Mouse (Mus musculus): ENCODE data around the gene Gstm2. TPM values are rescaled to one million over a fixed set of nuclear protein-coding genes. Genes with fewer than 3 reads are reported as not detected.
"Not testable (repeated sequence)": the region's sequence is repeated elsewhere in the genome, so short reads cannot be mapped to it uniquely, and the experiment has no call there.

Gstm2 gene
- polyA plus RNA-seq, 2 experiments: 51.0 to 61.0 TPM

- no peak for TF ChIP-seq POLR2A (IDR thresholded peaks at IDR 0.05; ENCODE audit: borderline replicate concordance, extremely low read depth, insufficient read depth, insufficient read length)
- no peaks in the 10 kb centered on the region for H3K9me3 ChIP-seq (ENCODE audit: control insufficient read depth, low read length)
- DNase-seq (ENCODE audit: low spot score) (no peak), ATAC-seq (ENCODE audit: low FRiP score, low read depth) (no peak)
- H3K4me1 ChIP-seq (ENCODE audit: control insufficient read depth, insufficient read depth, low read length): no peaks in the 10 kb centered on the region
- WGBS: 88% methylated on average over 5 of the region's 5 CpGs
- no peak overlapping the region for H3K4me3 ChIP-seq (replicated peaks; ENCODE audit: low read length)
- H3K36me3 ChIP-seq (ENCODE audit: control insufficient read depth, insufficient read depth, low read length): no peaks in the 10 kb centered on the region
- no peak overlapping the region for H3K27ac ChIP-seq (replicated peaks; ENCODE audit: low read depth, low read length)
- no peak overlapping the region for H3K4me2 ChIP-seq (replicated peaks; ENCODE audit: low read depth, low read length, severe bottlenecking)
- H3K27me3 ChIP-seq (ENCODE audit: control insufficient read depth, insufficient read depth, low read length): no peaks in the 10 kb centered on the region
- no peak overlapping the region for H3K9ac ChIP-seq (ENCODE audit: low read depth, low read length, severe bottlenecking)
Observed at GRCm38 (mm10) chr3:107966631-107967030, 19.6 kb downstream of the Gstm2 start.

- Histone ChIP-seq H3K9me3 (ENCODE audit: control insufficient read depth, low read length) (no peaks in the 10 kb centered on the region), H3K4me3 (replicated peaks; ENCODE audit: low read length) (no peak overlapping the region), H3K27me3 (ENCODE audit: control insufficient read depth, insufficient read depth, low read length) (no peaks in the 10 kb centered on the region), H3K4me2 (replicated peaks; ENCODE audit: low read depth, low read length, severe bottlenecking) (no peak overlapping the region), H3K36me3 (ENCODE audit: control insufficient read depth, insufficient read depth, low read length) (no peaks in the 10 kb centered on the region), H3K9ac (ENCODE audit: low read depth, low read length, severe bottlenecking) (no peak overlapping the region), H3K27ac (replicated peaks; ENCODE audit: low read depth, low read length) (no peak overlapping the region), H3K4me1 (ENCODE audit: control insufficient read depth, insufficient read depth, low read length) (no peaks in the 10 kb centered on the region)
- WGBS: 67% methylated on average over 1 of the region's 1 CpGs
- no peak for DNase-seq (ENCODE audit: low spot score)
- no peak for TF ChIP-seq POLR2A (IDR thresholded peaks at IDR 0.05; ENCODE audit: borderline replicate concordance, extremely low read depth, insufficient read depth, insufficient read length)
- ATAC-seq (ENCODE audit: low FRiP score, low read depth): no peak
Observed at GRCm38 (mm10) chr3:107965592-107965991, 20.7 kb downstream of the Gstm2 start.

- Histone ChIP-seq H3K9ac (ENCODE audit: low read depth, low read length, severe bottlenecking) (no peak overlapping the region), H3K4me2 (replicated peaks; ENCODE audit: low read depth, low read length, severe bottlenecking) (no peak overlapping the region), H3K36me3 (ENCODE audit: control insufficient read depth, insufficient read depth, low read length) (no peaks in the 10 kb centered on the region), H3K9me3 (ENCODE audit: control insufficient read depth, low read length) (no peaks in the 10 kb centered on the region), H3K4me3 (replicated peaks; ENCODE audit: low read length) (no peak overlapping the region), H3K27ac (replicated peaks; ENCODE audit: low read depth, low read length) (no peak overlapping the region), H3K27me3 (ENCODE audit: control insufficient read depth, insufficient read depth, low read length) (no peaks in the 10 kb centered on the region), H3K4me1 (ENCODE audit: control insufficient read depth, insufficient read depth, low read length) (no peaks in the 10 kb centered on the region)
- no peak for DNase-seq (ENCODE audit: low spot score)
- TF ChIP-seq POLR2A (IDR thresholded peaks at IDR 0.05; ENCODE audit: borderline replicate concordance, extremely low read depth, insufficient read depth, insufficient read length): no peak
- ATAC-seq (ENCODE audit: low FRiP score, low read depth): no peak
- 74% methylated on average over 5 of the region's 5 CpGs for WGBS
Observed at GRCm38 (mm10) chr3:107964656-107965308, 21.5 kb downstream of the Gstm2 start.

GRCm38 (mm10) chr3:107964026-107964425 lies 22.2 kb downstream of the Gstm2 start:
- Histone ChIP-seq H3K4me1 (ENCODE audit: control insufficient read depth, insufficient read depth, low read length) (no peaks in the 10 kb centered on the region), H3K27me3 (ENCODE audit: control insufficient read depth, insufficient read depth, low read length) (no peaks in the 10 kb centered on the region), H3K9me3 (ENCODE audit: control insufficient read depth, low read length) (no peaks in the 10 kb centered on the region), H3K4me3 (replicated peaks; ENCODE audit: low read length) (no peak overlapping the region), H3K9ac (ENCODE audit: low read depth, low read length, severe bottlenecking) (no peak overlapping the region), H3K4me2 (replicated peaks; ENCODE audit: low read depth, low read length, severe bottlenecking) (no peak overlapping the region), H3K36me3 (ENCODE audit: control insufficient read depth, insufficient read depth, low read length) (no peaks in the 10 kb centered on the region), H3K27ac (replicated peaks; ENCODE audit: low read depth, low read length) (no peak overlapping the region)
- ATAC-seq (ENCODE audit: low FRiP score, low read depth) (no peak), DNase-seq (ENCODE audit: low spot score) (no peak)
- 89% methylated on average over 4 of the region's 4 CpGs for WGBS
- no peak for TF ChIP-seq POLR2A (IDR thresholded peaks at IDR 0.05; ENCODE audit: borderline replicate concordance, extremely low read depth, insufficient read depth, insufficient read length)

- not testable (repeated sequence) for H3K27ac ChIP-seq (replicated peaks; ENCODE audit: low read depth, low read length); H3K4me3 ChIP-seq (replicated peaks; ENCODE audit: low read length); H3K9ac ChIP-seq (ENCODE audit: low read depth, low read length, severe bottlenecking); H3K27me3 ChIP-seq (ENCODE audit: control insufficient read depth, insufficient read depth, low read length); H3K4me2 ChIP-seq (replicated peaks; ENCODE audit: low read depth, low read length, severe bottlenecking); DNase-seq (ENCODE audit: low spot score); ATAC-seq (ENCODE audit: low FRiP score, low read depth); H3K36me3 ChIP-seq (ENCODE audit: control insufficient read depth, insufficient read depth, low read length); H3K4me1 ChIP-seq (ENCODE audit: control insufficient read depth, insufficient read depth, low read length); H3K9me3 ChIP-seq (ENCODE audit: control insufficient read depth, low read length)
- WGBS: 87% methylated on average over 9 of the region's 9 CpGs
Observed at GRCm38 (mm10) chr3:107955260-107955659, 31.0 kb downstream of the Gstm2 start.

- no peaks in the 10 kb centered on the region for H3K27me3 ChIP-seq (ENCODE audit: control insufficient read depth, insufficient read depth, low read length)
- no peaks in the 10 kb centered on the region for H3K9me3 ChIP-seq (ENCODE audit: control insufficient read depth, low read length)
- no peak overlapping the region for H3K4me2 ChIP-seq (replicated peaks; ENCODE audit: low read depth, low read length, severe bottlenecking)
- ATAC-seq (ENCODE audit: low FRiP score, low read depth) (no peak), DNase-seq (ENCODE audit: low spot score) (no peak)
- H3K4me1 ChIP-seq (ENCODE audit: control insufficient read depth, insufficient read depth, low read length): no peaks in the 10 kb centered on the region
- no peak overlapping the region for H3K9ac ChIP-seq (ENCODE audit: low read depth, low read length, severe bottlenecking)
- no peak for TF ChIP-seq POLR2A (IDR thresholded peaks at IDR 0.05; ENCODE audit: borderline replicate concordance, extremely low read depth, insufficient read depth, insufficient read length)
- 81% methylated on average over 5 of the region's 5 CpGs for whole genome bisulfite sequencing
- H3K4me3 ChIP-seq (replicated peaks; ENCODE audit: low read length): no peak overlapping the region
- H3K27ac ChIP-seq (replicated peaks; ENCODE audit: low read depth, low read length): no peak overlapping the region
- no peaks in the 10 kb centered on the region for H3K36me3 ChIP-seq (ENCODE audit: control insufficient read depth, insufficient read depth, low read length)
Observed at GRCm38 (mm10) chr3:107953906-107954305, 32.3 kb downstream of the Gstm2 start.

Data from limb, embryonic 14.5 days (tissue).